Mouse (Mus musculus) kidney, postnatal 36 days (tissue): ENCODE results near the gene Hdgf.

ENCODE experiments used
- DNase-seq, 2 experiments: peaks; one replicate each; pipeline ENCODE4 v3.0.0; 2021 to 2022; ENCODE audit warnings: mixed read lengths in 2 of 2

Gene Hdgf

DNA sequence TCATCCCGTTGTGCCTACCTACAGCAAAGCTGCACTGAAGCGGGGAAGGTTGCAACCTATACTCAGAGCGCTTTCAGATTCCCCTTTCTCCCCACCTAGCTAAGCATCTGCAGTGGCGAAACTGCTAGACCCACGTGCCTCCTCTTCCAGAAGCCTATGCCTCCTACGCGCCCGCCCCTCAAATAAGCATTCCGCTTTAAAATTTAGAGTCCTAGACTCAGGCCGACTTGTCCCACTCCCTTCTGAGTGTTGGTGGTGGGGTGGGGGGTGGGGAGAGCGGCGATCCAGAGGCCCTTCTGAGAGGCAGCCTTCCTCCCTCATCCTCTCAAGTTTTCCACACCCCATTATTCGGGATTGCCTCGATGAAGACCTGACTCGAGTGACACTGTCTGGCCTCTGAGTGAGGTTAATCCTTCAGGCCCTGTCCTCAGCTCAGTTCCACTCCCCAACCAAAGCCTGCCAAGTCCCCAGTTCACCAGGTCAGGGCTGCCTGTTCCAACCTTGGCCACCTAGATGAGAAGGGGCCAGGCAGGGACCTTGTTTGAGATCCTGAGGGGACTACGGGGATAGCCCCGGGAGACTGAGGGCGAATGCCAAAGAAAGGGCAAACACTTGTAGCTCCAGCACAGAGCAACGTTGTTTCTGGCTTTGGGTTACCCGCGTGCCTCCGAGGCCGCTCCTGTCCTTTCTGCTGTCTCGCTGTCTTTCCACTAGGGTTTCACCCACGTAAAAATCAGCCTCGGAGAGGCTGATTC, 41.1 kb downstream of the Hdgf start:
- no peak for DNase-seq

DNA sequence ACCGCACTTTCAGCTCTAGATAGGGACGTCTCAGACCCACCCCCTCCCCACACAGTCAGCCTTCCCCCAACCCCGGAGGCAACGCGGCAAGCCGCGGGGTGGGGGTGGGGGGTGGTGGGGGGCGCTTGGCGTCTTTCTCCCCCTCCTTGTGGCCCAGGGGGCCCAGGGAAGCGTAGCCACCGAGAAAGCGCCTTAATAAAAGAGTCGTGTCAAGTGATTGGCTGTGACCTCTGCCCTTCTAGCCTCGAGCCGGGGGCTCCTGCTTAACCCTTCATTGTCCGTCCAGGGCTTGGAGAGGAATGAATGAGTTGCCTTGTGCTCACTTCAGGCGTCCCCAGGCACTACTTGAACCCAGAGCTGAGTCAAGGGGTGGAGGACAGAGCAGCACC, 41.7 kb downstream of the Hdgf start:
- DNase-seq = no peak

DNA sequence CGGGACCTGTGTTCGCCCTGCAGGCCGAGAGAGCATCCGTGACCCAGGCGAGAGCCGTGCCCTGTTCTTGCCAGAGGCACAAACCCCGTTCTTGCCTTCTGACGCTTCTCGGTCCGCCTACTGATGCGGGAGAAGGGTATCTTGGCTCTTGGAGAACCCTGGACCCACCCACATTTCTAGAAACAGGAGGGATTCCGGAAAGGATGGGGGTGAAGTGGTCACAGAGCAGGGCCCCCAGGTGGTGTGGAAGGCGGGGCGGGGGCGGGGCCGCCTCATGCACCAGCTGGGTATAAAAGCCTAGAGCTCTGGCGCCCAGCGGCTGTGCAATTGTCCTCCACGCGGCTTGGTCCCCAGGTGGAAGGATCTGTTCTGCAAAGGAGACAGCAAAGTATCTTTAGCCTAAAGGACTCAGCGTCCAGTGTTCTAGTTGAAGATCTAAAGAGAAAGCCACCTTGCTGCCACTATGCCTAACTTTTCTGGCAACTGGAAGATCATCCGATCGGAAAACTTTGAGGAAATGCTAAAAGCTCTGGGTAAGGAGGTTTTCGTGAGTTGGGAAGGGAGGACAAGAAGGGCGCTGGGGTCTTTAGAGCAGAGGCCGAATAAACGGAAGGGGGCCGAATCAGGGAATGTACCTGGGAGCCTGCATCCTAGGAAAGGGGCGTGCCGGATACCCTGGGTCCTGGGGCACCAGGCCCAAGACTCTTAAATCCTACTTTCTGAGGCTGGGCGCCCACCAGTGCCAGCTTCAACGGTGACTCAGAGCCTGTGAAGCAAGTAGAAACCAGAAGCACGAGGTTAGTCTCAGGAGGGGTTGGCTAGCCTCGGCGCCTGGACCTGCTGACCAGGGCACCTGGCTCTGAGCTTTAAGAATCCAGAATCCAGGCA, 42.5 kb downstream of the Hdgf start, which contains the start of gene Crabp2:
Crabp2 (plus strand) TSS at position 289 of the 888 bp plus-strand sequence.
- no peak for DNase-seq

DNA sequence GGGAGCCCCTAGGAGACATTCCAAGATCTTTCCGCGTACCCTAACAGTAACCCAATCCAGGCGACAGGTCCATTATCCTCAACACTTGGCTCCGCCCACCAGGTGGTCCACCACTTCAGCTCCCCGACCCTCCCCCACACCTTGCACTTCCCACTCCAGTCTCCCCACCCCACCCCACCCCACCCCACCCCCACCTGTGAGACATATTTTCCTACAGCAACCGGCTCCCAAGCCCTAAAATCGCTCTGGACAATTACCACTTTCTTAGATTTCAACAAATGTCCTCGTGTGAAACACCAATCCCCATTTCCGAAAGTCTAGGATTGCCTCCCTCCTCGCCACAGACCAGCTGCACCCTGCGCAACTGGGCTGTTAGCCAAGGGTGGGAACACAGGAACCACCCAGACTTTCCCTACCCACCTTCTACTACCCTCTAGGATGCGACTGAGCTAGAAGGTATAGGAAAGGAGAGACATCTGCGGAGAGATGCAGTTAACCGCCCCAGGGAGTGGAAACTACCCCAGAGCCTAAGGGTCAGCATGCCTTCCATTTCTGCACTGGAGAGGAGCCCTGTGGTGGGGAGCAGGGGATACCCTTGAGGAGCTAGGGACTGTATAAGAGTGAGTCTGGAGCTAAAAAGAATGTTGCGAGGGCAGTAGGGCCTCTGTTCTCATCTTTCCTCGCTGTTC, 43.3 kb downstream of the Hdgf start:
- DNase-seq = no peak

DNA sequence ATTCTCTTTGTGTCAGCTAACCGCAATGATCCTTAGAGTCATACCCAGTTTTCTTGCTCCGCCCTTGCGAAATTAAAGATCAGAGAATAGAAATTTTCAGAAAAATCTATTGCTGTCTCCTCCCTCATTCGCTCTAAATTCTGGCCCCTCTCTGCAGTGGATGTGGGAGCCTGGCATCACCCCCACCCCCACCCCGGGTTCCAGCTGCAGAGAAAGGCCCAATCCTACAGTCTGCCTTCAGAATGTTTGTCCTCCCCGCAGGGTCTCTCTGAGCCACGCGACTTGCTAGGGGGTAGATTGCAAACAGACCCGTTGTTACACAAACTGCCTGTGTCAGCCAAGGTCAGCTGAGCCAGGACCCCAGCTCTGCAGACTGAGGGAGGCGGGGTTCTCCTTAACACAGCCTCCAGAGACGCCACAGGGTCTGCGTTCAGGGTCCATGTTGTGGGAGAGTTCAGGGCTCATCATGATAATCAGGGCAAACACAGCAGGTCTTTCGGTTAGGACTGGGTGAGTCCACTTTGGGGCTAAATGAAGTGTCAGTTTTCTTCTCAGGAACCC, 43.9 kb downstream of the Hdgf start:
- no peak for DNase-seq

DNA sequence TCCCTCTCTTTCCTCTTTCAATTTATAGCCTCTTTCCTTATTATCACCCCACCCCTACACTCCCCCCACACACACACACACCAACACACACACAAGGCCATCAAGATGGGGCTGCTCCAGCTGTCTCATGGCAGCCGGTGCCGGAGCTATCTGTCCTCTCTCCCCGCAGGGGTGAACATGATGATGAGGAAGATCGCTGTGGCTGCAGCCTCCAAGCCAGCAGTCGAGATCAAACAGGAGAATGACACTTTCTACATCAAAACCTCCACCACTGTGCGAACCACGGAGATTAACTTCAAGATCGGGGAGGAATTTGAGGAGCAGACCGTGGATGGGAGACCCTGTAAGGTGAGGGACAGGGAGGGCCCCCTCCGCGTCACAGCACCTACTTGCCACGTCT, 45.8 kb downstream of the Hdgf start:
- DNase-seq = no peak

DNA sequence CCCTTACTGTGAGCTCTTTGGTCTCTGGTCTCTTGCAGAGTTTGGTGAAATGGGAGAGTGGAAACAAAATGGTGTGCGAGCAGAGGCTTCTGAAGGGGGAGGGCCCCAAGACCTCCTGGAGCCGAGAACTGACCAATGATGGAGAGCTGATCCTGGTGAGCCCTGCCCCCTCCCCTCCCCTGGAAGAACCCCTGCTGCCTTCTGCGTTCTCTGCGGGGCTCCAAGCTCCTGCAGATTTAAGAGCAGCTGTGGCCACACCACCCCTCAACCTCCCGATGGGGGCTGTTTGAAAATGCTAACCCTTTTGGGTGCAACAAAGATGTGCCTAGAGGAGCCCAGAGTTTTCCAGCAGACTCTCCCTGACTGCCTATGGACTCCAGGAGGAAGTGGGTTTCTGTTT, 46.3 kb downstream of the Hdgf start:
- peak in 1 of 2 experiments; percentile 15 for DNase-seq

DNA sequence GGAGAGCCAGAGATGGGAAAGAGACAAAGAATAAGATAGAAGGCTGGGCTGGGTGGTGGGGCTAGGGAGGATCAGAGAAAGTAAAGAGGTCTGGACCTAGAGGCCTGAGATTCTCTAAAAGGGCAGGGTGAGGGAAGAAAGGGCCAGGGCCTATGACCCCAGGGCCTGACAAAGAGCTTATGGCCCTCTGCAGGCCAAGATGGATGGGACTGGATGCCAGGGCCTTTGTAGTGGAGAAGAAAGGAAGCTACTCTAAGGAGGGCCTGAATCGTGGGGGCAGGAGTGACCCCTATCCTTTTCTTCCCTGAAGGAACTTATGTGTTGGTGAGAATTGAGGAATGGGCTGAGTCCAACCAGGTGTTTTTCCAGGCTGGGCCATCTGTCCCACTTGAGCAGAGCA, 51.9 kb downstream of the Hdgf start:
- no peak for DNase-seq

DNA sequence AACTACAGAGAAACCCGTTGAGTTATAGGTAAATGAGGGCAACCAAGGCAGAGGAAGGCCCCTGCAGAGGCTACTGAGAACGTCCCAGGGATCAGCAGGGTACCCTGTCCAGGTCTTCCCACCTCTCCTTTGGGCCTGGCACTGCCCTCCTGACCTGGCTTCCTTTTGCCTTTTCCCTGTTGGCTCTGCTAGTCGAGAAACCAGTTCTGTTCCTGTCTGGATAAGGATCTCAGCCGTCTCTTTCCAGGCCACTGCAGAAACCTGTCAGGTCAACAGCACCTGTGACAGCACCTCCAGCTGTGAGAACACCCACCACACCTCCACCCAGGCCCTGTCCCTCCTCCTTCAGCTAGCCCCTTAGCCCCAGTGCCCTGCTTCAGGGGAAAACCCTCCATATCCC, 52.4 kb downstream of the Hdgf start:
- peak in 1 of 2 experiments; percentile 24 for DNase-seq

DNA sequence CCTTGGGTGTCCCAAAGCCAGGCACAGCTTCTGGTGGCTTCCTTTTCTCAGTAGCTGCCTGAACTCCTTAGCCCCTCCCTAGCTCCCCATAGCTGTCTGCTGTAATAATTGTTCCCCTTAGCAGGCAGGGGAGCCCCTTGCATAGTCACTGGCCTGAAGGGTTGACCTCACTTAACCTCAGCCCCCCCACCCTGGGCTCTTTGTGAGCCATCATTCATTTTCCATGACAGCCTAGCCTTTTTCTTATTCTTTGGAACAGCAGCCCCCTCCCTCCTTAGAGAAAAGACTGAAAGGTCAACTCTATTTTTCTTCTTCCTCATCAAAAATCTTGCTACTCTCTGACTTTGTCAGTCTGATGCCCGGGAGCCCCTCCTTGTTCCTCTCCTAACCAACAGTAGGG, 52.8 kb downstream of the Hdgf start:
- DNase-seq = no peak

DNA sequence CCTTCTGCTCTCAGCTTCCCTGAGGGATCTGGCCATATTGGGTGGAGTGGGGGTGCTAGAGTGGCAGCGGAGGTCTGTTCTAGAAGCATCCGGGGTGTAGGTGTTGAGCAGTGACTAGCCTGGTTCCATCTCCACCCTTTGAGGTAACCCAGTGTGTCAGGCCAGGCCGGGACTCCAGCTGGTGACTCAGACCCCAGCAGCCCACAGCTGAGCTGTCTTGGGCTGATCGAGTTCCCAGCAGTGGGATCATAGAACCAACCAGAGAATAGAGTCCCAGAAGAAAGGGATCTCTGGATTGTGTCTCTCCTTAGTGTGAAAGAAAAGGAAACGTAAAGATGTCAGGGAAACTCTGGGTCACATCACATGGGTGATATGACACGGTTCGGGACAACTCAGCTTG, 53.2 kb downstream of the Hdgf start:
- no peak for DNase-seq

DNA sequence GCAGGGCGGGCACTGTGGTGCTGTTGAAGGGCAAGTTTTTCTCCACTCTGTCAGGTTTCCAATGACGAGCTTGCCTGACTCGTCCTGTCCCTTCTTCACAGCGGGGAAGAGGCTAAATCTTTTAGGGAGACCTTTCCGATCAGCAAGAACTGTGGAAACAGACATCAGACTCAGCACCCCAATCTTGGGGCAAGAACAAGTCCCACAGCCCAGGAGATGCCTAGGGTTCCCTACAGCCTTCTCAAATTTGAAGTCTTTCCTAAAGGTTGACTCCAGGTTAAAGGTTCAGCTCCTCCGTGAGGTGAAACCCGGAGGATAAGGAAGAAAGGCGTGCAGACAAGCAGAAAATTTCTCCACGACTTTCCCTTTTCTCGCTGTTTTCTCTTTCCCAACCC, 54.1 kb downstream of the Hdgf start:
- no peak for DNase-seq

DNA sequence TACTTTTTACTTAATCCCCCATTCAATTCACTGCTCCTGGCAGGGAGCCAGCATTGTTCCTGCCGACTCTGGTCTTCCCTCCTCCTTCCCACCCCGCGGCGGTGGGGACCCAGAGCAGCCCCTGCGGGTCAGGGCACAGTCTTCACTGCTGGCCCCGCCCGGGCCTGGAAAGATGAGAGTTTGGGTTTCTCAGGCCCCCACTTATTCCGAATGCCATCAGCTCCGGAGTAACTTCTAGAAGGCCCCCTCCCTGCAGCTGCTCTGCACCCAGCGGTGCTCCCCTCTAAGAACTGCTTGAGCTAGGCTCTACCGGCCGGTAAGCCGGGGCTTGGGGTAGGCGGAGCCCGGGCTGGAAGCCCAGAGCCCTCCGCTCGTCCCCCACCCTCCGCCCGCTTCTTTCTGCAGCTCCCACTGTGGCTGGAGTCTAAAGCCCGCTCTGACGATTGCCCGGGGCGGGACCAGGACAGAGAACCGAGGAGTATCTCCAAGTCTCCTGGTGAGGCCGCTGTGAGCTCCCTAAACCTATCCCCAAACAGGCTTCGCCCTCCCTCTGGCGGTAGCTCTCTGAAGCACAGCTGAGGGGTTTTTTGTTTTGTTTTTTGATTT, 54.6 kb downstream of the Hdgf start:
- DNase-seq = peak; percentile 92 to 94
